Mouse (Mus musculus) MEL (cell line): Measurements from ENCODE around the gene Slc8a2. TPM values are rescaled to one million over a fixed set of nuclear protein-coding genes. Genes with fewer than 3 reads are reported as not detected.

ENCODE experiments used
- DNase-seq: peaks from one replicate; pipeline ENCODE4 v3.0.0; 2011; ENCODE audit warnings: low read depth, low spot score
- H3K27ac ChIP-seq: 2 replicates; pipeline ENCODE4 v1.5.1; 2012; ENCODE audit warnings: low read depth, mild to moderate bottlenecking, control low read depth, low read length, moderate library complexity; ENCODE audit not compliant: control insufficient read depth
- H3K27me3 ChIP-seq, 2 experiments: fragments of 150-350 bp in 1 of 2; sonication (generic) in 1 of 2; 2 replicates each; pipeline ENCODE4 v1.6.1; 2012; ENCODE audit warnings: low read length in 2 of 2, mild to moderate bottlenecking in 2 of 2, improper control_type of control experiment in 1 of 2, moderate library complexity in 1 of 2; ENCODE audit not compliant: insufficient read depth in 2 of 2, control insufficient read depth in 1 of 2
- H3K36me3 ChIP-seq, 2 experiments: 2 replicates each; pipeline ENCODE4 v1.6.1; 2012 to 2014; ENCODE audit warnings: low read length in 2 of 2, improper control_type of control experiment in 1 of 2, inconsistent platforms in 1 of 2, mild to moderate bottlenecking in 1 of 2; ENCODE audit not compliant: insufficient read depth in 2 of 2, control insufficient read depth in 1 of 2
- H3K4me1 ChIP-seq, 2 experiments: fragments of 150-350 bp in 1 of 2; sonication (generic) in 1 of 2; 2 replicates each; pipeline ENCODE4 v1.6.1; 2012; ENCODE audit warnings: low read length in 2 of 2, improper control_type of control experiment in 1 of 2, mild to moderate bottlenecking in 1 of 2; ENCODE audit not compliant: insufficient read depth in 2 of 2, control insufficient read depth in 1 of 2
- H3K4me3 ChIP-seq, 2 experiments: fragments of 150-350 bp in 1 of 2; sonication (generic) in 1 of 2; 2 replicates each; pipeline ENCODE4 v1.5.1; 2012; ENCODE audit warnings: low read depth in 2 of 2, low read length in 2 of 2, mild to moderate bottlenecking in 2 of 2, moderate library complexity in 2 of 2, control low read depth in 1 of 2, improper control_type of control experiment in 1 of 2; ENCODE audit not compliant: control insufficient read depth in 1 of 2, insufficient read depth in 1 of 2
- H3K79me2 ChIP-seq: 2 replicates; pipeline ENCODE4 v1.6.1; 2012; ENCODE audit warnings: mild to moderate bottlenecking, low read length, moderate library complexity; ENCODE audit not compliant: control insufficient read depth, poor library complexity, insufficient read depth
- H3K9ac ChIP-seq: 2 replicates; pipeline ENCODE4 v1.6.1; 2012; ENCODE audit warnings: low read depth, mild to moderate bottlenecking, control low read depth, low read length, moderate library complexity; ENCODE audit not compliant: control insufficient read depth, poor library complexity, severe bottlenecking
- H3K9me3 ChIP-seq: fragments of 150-350 bp; sonication (generic); replicated peaks from 2 replicates; pipeline ENCODE4 v1.6.1; 2012; ENCODE audit warnings: mild to moderate bottlenecking, low read length, improper control_type of control experiment, moderate library complexity; ENCODE audit not compliant: insufficient read depth
- BHLHE40 ChIP-seq: IDR thresholded peaks from 2 replicates; pipeline ENCODE4 v1.6.1; 2012; ENCODE audit warnings: low read depth, mild to moderate bottlenecking, inconsistent platforms, low read length, improper control_type of control experiment, borderline replicate concordance
- CHD1 ChIP-seq: IDR thresholded peaks from 2 replicates; pipeline ENCODE4 v1.6.1; 2012; ENCODE audit warnings: low read depth, mild to moderate bottlenecking, inconsistent platforms, low read length, improper control_type of control experiment
- CTCF ChIP-seq, 3 experiments: IDR thresholded peaks in 2 of 3; conservative IDR thresholded peaks in 1 of 3; 2 replicates each; pipeline ENCODE4 v1.5.1; 2011 to 2012; ENCODE audit warnings: low read length in 3 of 3, low read depth in 2 of 3, mild to moderate bottlenecking in 2 of 3, improper control_type of control experiment in 1 of 3, inconsistent platforms in 1 of 3, mixed read lengths in 1 of 3, moderate library complexity in 1 of 3; ENCODE audit not compliant: control insufficient read depth in 1 of 3, insufficient read depth in 1 of 3, poor library complexity in 1 of 3, severe bottlenecking in 1 of 3
- E2F4 ChIP-seq: IDR thresholded peaks from 2 replicates; pipeline ENCODE4 v1.6.1; 2011; ENCODE audit warnings: low read depth, low read length, improper control_type of control experiment, borderline replicate concordance
- ETS1 ChIP-seq: IDR thresholded peaks from 2 replicates; pipeline ENCODE4 v1.6.1; 2012; ENCODE audit warnings: low read depth, mild to moderate bottlenecking, inconsistent platforms, low read length, improper control_type of control experiment, moderate library complexity
- HCFC1 ChIP-seq: IDR thresholded peaks from 2 replicates; pipeline ENCODE4 v1.6.1; 2012; ENCODE audit warnings: low read depth, mild to moderate bottlenecking, inconsistent platforms, low read length, improper control_type of control experiment, moderate library complexity
- JUND ChIP-seq: IDR thresholded peaks from 2 replicates; pipeline ENCODE4 v1.6.1; 2011; ENCODE audit warnings: low read depth, mild to moderate bottlenecking, improper control_type of control experiment, low read length
- MAFK ChIP-seq: IDR thresholded peaks from 2 replicates; pipeline ENCODE4 v1.6.1; 2011; ENCODE audit warnings: low read depth, mild to moderate bottlenecking, low read length, improper control_type of control experiment, borderline replicate concordance
- NRF1 ChIP-seq: IDR thresholded peaks from 2 replicates; pipeline ENCODE4 v1.6.1; 2014; ENCODE audit warnings: low read depth, mild to moderate bottlenecking, inconsistent platforms, low read length, improper control_type of control experiment, moderate library complexity; ENCODE audit not compliant: poor library complexity, insufficient read depth, severe bottlenecking
- POLR2AphosphoS2 ChIP-seq: IDR thresholded peaks from 2 replicates; pipeline ENCODE4 v1.6.1; 2011; ENCODE audit warnings: low read length, improper control_type of control experiment
- POLR2AphosphoS5 ChIP-seq: IDR thresholded peaks from 2 replicates; pipeline ENCODE4 v1.6.1; 2012; ENCODE audit warnings: low read depth, borderline replicate concordance, mild to moderate bottlenecking, inconsistent platforms, low read length, moderate library complexity, mixed read lengths
- RAD21 ChIP-seq: IDR thresholded peaks from 2 replicates; pipeline ENCODE4 v1.6.1; 2011; ENCODE audit warnings: mild to moderate bottlenecking, low read depth, low read length, improper control_type of control experiment
- RCOR1 ChIP-seq: IDR thresholded peaks from 2 replicates; pipeline ENCODE4 v1.6.1; 2012; ENCODE audit warnings: low read depth, mild to moderate bottlenecking, inconsistent platforms, low read length, improper control_type of control experiment
- TCF12 ChIP-seq: IDR thresholded peaks from 2 replicates; pipeline ENCODE4 v1.6.1; 2014; ENCODE audit warnings: low read depth, mild to moderate bottlenecking, inconsistent platforms, low read length, improper control_type of control experiment, moderate library complexity
- ZC3H11A ChIP-seq: IDR thresholded peaks from 2 replicates; pipeline ENCODE4 v1.6.1; 2012; ENCODE audit warnings: low read depth, mild to moderate bottlenecking, inconsistent platforms, low read length, improper control_type of control experiment
- ZKSCAN1 ChIP-seq: IDR thresholded peaks from 2 replicates; pipeline ENCODE4 v1.6.1; 2012; ENCODE audit warnings: low read depth, mild to moderate bottlenecking, inconsistent platforms, low read length, improper control_type of control experiment, moderate library complexity
- ZMIZ1 ChIP-seq: IDR thresholded peaks from 2 replicates; pipeline ENCODE4 v1.6.1; 2012; ENCODE audit warnings: low read depth, mild to moderate bottlenecking, inconsistent platforms, low read length, improper control_type of control experiment, moderate library complexity
- polyA plus RNA-seq, 2 experiments: library from polyadenylated mRNA; stranded (reverse) in 1 of 2; unstranded in 1 of 2; fragments of >175 nt in 1 of 2; fragments of >200 nt in 1 of 2; gene quantifications; 2 replicates each; pipeline versions ENCODE4 v1.2.1 to v1.2.4; 2012; ENCODE audit warnings: low replicate concordance in 2 of 2, low read depth in 1 of 2; ENCODE audit not compliant: insufficient read length in 2 of 2, insufficient read depth in 1 of 2, missing spikeins in 1 of 2
- total RNA-seq: library from RNA; depleted of rRNA; stranded (reverse); fragments of 300-350 nt; gene quantifications from 2 replicates; pipeline ENCODE4 v1.2.3, GENCODE M21; 2012

The Slc8a2 gene
- total and polyA plus RNA-seq, 3 experiments = 0.06 TPM; not detected in 2

- no peak overlapping the region for H3K27ac ChIP-seq
- H3K4me1 ChIP-seq = peaks cover 0 to 6% of the 10 kb centered on the region in 2 experiments; a peak in 1 of 4 replicates
- H3K36me3 ChIP-seq = no peaks in the 10 kb centered on the region
- no peak overlapping the region for H3K9ac ChIP-seq
- TF ChIP-seq NRF1 (no peak), RAD21 (no peak), JUND (no peak), HCFC1 (no peak), RCOR1 (no peak), TCF12 (no peak), POLR2AphosphoS2 (no peak), E2F4 (no peak), MAFK (no peak), ZMIZ1 (no peak), CHD1 (no peak), BHLHE40 (no peak), CTCF (IDR thresholded peaks at IDR 0.05 in 2 of 3, conservative IDR thresholded peaks at IDR 0.05 in 1 of 3; ENCODE audit: control insufficient read depth in 1 of 3, insufficient read depth in 1 of 3, low read depth in 2 of 3, low read length in 3 of 3, poor library complexity in 1 of 3, severe bottlenecking in 1 of 3) (no peak), POLR2AphosphoS5 (no peak), ETS1 (no peak)
- H3K79me2 ChIP-seq = no peaks in the 10 kb centered on the region
- DNase-seq = no peak
- H3K9me3 ChIP-seq = no peaks in the 10 kb centered on the region
- no peak overlapping the region for H3K4me3 ChIP-seq
- no peaks in the 10 kb centered on the region for H3K27me3 ChIP-seq
Measured at GRCm38 (mm10) chr7:16202756-16203504, 73.3 kb downstream of the Slc8a2 start.

- no peak overlapping the region for H3K4me3 ChIP-seq
- no peak for TF ChIP-seq E2F4
- no peak for TF ChIP-seq POLR2AphosphoS2
- no peak for TF ChIP-seq ZKSCAN1
- TF ChIP-seq ZC3H11A = no peak
- no peak for TF ChIP-seq HCFC1
- TF ChIP-seq CTCF (IDR thresholded peaks at IDR 0.05 in 2 of 3, conservative IDR thresholded peaks at IDR 0.05 in 1 of 3; ENCODE audit: control insufficient read depth in 1 of 3, insufficient read depth in 1 of 3, low read depth in 2 of 3, low read length in 3 of 3, poor library complexity in 1 of 3, severe bottlenecking in 1 of 3) = no peak
- no peak for TF ChIP-seq RAD21
- no peaks in the 10 kb centered on the region for H3K27me3 ChIP-seq
- H3K4me1 ChIP-seq = peaks cover 0 to 6% of the 10 kb centered on the region in 2 experiments; a peak in 1 of 4 replicates
- H3K9me3 ChIP-seq = no peaks in the 10 kb centered on the region
- no peak for DNase-seq
- no peaks in the 10 kb centered on the region for H3K79me2 ChIP-seq
- no peak overlapping the region for H3K27ac ChIP-seq
- no peak overlapping the region for H3K9ac ChIP-seq
- no peaks in the 10 kb centered on the region for H3K36me3 ChIP-seq
Measured at GRCm38 (mm10) chr7:16203505-16203903, 73.9 kb downstream of the Slc8a2 start.
